Mouse (Mus musculus): ENCODE measurements around the gene Zbtb40. TPM values are rescaled to one million over a fixed set of nuclear protein-coding genes. Genes with fewer than 3 reads are reported as not detected.

Gene Zbtb40
- total RNA-seq, 1 experiment from 2014 or later, result 12.5 TPM

- no peak for ATAC-seq (ENCODE audit: extremely low read depth, insufficient number of reproducible peaks, low FRiP score, poor library complexity, severe bottlenecking)
These were observed 53.2 kb downstream of the Zbtb40 start for GRCm38 (mm10) chr4:136995361-136995760.

- no peak for ATAC-seq (ENCODE audit: extremely low read depth, insufficient number of reproducible peaks, low FRiP score, poor library complexity, severe bottlenecking)
These were observed 66.5 kb downstream of the Zbtb40 start for GRCm38 (mm10) chr4:136981993-136982695.

- no peak for ATAC-seq (ENCODE audit: extremely low read depth, insufficient number of reproducible peaks, low FRiP score, poor library complexity, severe bottlenecking)
These were observed 67.3 kb downstream of the Zbtb40 start for GRCm38 (mm10) chr4:136981347-136981746.

- ATAC-seq (ENCODE audit: extremely low read depth, insufficient number of reproducible peaks, low FRiP score, poor library complexity, severe bottlenecking), result no peak
These were observed 67.7 kb downstream of the Zbtb40 start for GRCm38 (mm10) chr4:136980921-136981320.

GRCm38 (mm10) chr4:136977244-136977643 lies 71.4 kb downstream of the Zbtb40 start:
- no peak for ATAC-seq (ENCODE audit: extremely low read depth, insufficient number of reproducible peaks, low FRiP score, poor library complexity, severe bottlenecking)

GRCm38 (mm10) chr4:136970939-136971338 lies 77.7 kb downstream of the Zbtb40 start:
- ATAC-seq (ENCODE audit: extremely low read depth, insufficient number of reproducible peaks, low FRiP score, poor library complexity, severe bottlenecking), result no peak

- ATAC-seq (ENCODE audit: extremely low read depth, insufficient number of reproducible peaks, low FRiP score, poor library complexity, severe bottlenecking), result no peak
These were observed 78.9 kb downstream of the Zbtb40 start for GRCm38 (mm10) chr4:136969503-136970276.

- no peak for ATAC-seq (ENCODE audit: extremely low read depth, insufficient number of reproducible peaks, low FRiP score, poor library complexity, severe bottlenecking)
These were observed 79.5 kb downstream of the Zbtb40 start for GRCm38 (mm10) chr4:136969096-136969495.

GRCm38 (mm10) chr4:136967511-136967910 lies 81.1 kb downstream of the Zbtb40 start:
- ATAC-seq (ENCODE audit: extremely low read depth, insufficient number of reproducible peaks, low FRiP score, poor library complexity, severe bottlenecking), result no peak

- ATAC-seq (ENCODE audit: extremely low read depth, insufficient number of reproducible peaks, low FRiP score, poor library complexity, severe bottlenecking), result no peak
These were observed 81.9 kb downstream of the Zbtb40 start for GRCm38 (mm10) chr4:136966493-136967390.

GRCm38 (mm10) chr4:136964990-136965421 lies 83.6 kb downstream of the Zbtb40 start:
- ATAC-seq (ENCODE audit: extremely low read depth, insufficient number of reproducible peaks, low FRiP score, poor library complexity, severe bottlenecking), result no peak

GRCm38 (mm10) chr4:136962447-136962846 lies 86.2 kb downstream of the Zbtb40 start:
- no peak for ATAC-seq (ENCODE audit: extremely low read depth, insufficient number of reproducible peaks, low FRiP score, poor library complexity, severe bottlenecking)

GRCm38 (mm10) chr4:136961642-136962285 lies 86.8 kb downstream of the Zbtb40 start:
- ATAC-seq (ENCODE audit: extremely low read depth, insufficient number of reproducible peaks, low FRiP score, poor library complexity, severe bottlenecking), result no peak

- ATAC-seq (ENCODE audit: extremely low read depth, insufficient number of reproducible peaks, low FRiP score, poor library complexity, severe bottlenecking), result no peak
These were observed 88.0 kb downstream of the Zbtb40 start for GRCm38 (mm10) chr4:136960581-136960980.

GRCm38 (mm10) chr4:136960068-136960467 lies 88.5 kb downstream of the Zbtb40 start:
- no peak for ATAC-seq (ENCODE audit: extremely low read depth, insufficient number of reproducible peaks, low FRiP score, poor library complexity, severe bottlenecking)

- no peak for ATAC-seq (ENCODE audit: extremely low read depth, insufficient number of reproducible peaks, low FRiP score, poor library complexity, severe bottlenecking)
These were observed 91.7 kb downstream of the Zbtb40 start, which contains the start of gene Epha8 for GRCm38 (mm10) chr4:136956751-136957446. Gene Epha8 (minus strand): TSS chr4:136956816.

- no peak for ATAC-seq (ENCODE audit: extremely low read depth, insufficient number of reproducible peaks, low FRiP score, poor library complexity, severe bottlenecking)
These were observed 94.0 kb downstream of the Zbtb40 start for GRCm38 (mm10) chr4:136954562-136954961.

GRCm38 (mm10) chr4:136949266-136949989 lies 99.2 kb downstream of the Zbtb40 start:
- ATAC-seq (ENCODE audit: extremely low read depth, insufficient number of reproducible peaks, low FRiP score, poor library complexity, severe bottlenecking), result no peak

All from neutrophil, adult 5-6 weeks (primary cell).